In genomic region chr12:54396952-54397351, GRCm38 (mm10) we compare ENCODE assay signal across 24 mouse cellular contexts.
DNase-seq lines count a peak whose midpoint lies in the region; ATAC-seq lines count a peak whose summit lies in the region.
"Had no signal": no experiment of that assay in that cellular context is flagged by ENCODE, and none has a peak within 500 bp of the region (broad histone marks: within the 10 kb centered on the region; RNA-seq: fewer than 3 reads in every experiment).

No protein-coding gene starts in this region.

- H3K4me2 ChIP-seq in heart, embryonic 15.5 days: no peak overlapping the region
- no peak overlapping the region for H3K4me2 ChIP-seq in intestine, embryonic 16.5 days (ENCODE audit: low read depth, low read length)
- H3K4me2 ChIP-seq: hindbrain, embryonic 12.5 days; liver, embryonic 13.5 days; lung, embryonic 15.5 days; stomach, embryonic 15.5 days had no signal

- 0 out of 2 replicates have a peak, but pooled peaks cover 3% of the 10 kb centered on the region for H3K4me1 ChIP-seq in heart, embryonic 15.5 days (replicated peaks)
- peaks cover 15% of the 10 kb centered on the region for H3K4me1 ChIP-seq in intestine, embryonic 16.5 days (ENCODE audit: control insufficient read depth, insufficient read depth, low read length)
- H3K4me1 ChIP-seq: hindbrain, embryonic 12.5 days; liver, embryonic 13.5 days had no signal

- 0 out of 2 replicates have a peak, but pooled peaks have one; percentile 60 for ATAC-seq in heart, embryonic 15.5 days (replicated peaks; ENCODE audit: insufficient number of reproducible peaks, insufficient read depth, low FRiP score, low read depth)
- peak; percentile 37 for ATAC-seq in intestine, embryonic 16.5 days
- ATAC-seq: activated CD4-positive, CD25-positive, alpha-beta regulatory T cell, adult 4 months; forebrain, embryonic 14.5 days had no signal

- no peaks in the 10 kb centered on the region for H3K27me3 ChIP-seq in heart, embryonic 15.5 days
- no peaks in the 10 kb centered on the region for H3K27me3 ChIP-seq in intestine, embryonic 16.5 days (replicated peaks; ENCODE audit: control insufficient read depth, insufficient read depth, low read length)
- H3K27me3 ChIP-seq: CH12.LX; hindbrain, embryonic 12.5 days; liver, embryonic 13.5 days; lung, embryonic 15.5 days; stomach, embryonic 15.5 days had no signal

- no peak overlapping the region for H3K4me3 ChIP-seq in heart, embryonic 15.5 days
- no peak overlapping the region for H3K4me3 ChIP-seq in intestine, embryonic 16.5 days (ENCODE audit: low read length)
- H3K4me3 ChIP-seq: hindbrain, embryonic 12.5 days; left cerebral cortex, adult 2 months; liver, embryonic 13.5 days; lung, embryonic 15.5 days; stomach, embryonic 15.5 days had no signal

- H3K27ac ChIP-seq in heart, embryonic 15.5 days: no peak overlapping the region
- H3K27ac ChIP-seq in intestine, embryonic 16.5 days (ENCODE audit: low read length): no peak overlapping the region; the same call in 1 of the 2 replicates
- H3K27ac ChIP-seq: hindbrain, embryonic 12.5 days; left cerebral cortex, adult 2 months; liver, embryonic 13.5 days; lung, embryonic 15.5 days; stomach, embryonic 15.5 days had no signal

- H3K36me3 ChIP-seq in heart, embryonic 15.5 days: no peaks in the 10 kb centered on the region
- H3K36me3 ChIP-seq in intestine, embryonic 16.5 days (ENCODE audit: control insufficient read depth, insufficient read depth, low read length): no peaks in the 10 kb centered on the region
- H3K36me3 ChIP-seq: G1E; hindbrain, embryonic 12.5 days; liver, embryonic 13.5 days; lung, embryonic 15.5 days; stomach, embryonic 15.5 days had no signal

- H3K9me3 ChIP-seq in heart, embryonic 15.5 days (replicated peaks): no peaks in the 10 kb centered on the region
- H3K9me3 ChIP-seq in intestine, embryonic 16.5 days (ENCODE audit: control insufficient read depth, low read length): no peaks in the 10 kb centered on the region
- H3K9me3 ChIP-seq: hindbrain, embryonic 12.5 days; liver, embryonic 13.5 days; lung, embryonic 15.5 days; stomach, embryonic 15.5 days had no signal

- intact Hi-C loops in heart, postnatal 36 days (cut with DNase I): no loop called here

- DNase-seq in heart, postnatal 36 days: no peak
- DNase-seq in lung, postnatal 36 days: peak; percentile 10
- DNase-seq in lung, postnatal 10 days: no peak
- no peak for DNase-seq in cerebellum, adult 11 months
- DNase-seq in adrenal gland, adult 18-20 months (ENCODE audit: low spot score in 2 of 2): no peak
- DNase-seq: adrenal gland, postnatal 14 days; B cell, adult 2 months; cerebellum, adult 8-10 months; cerebellum, postnatal 36 days; kidney, adult 8-10 months; kidney, postnatal 10 days; liver, embryonic 13.5 days; midbrain, embryonic 14.5 days; thymus, postnatal 25 days had no signal

- H3K9ac ChIP-seq in heart, embryonic 15.5 days: no peak overlapping the region
- no peak overlapping the region for H3K9ac ChIP-seq in intestine, embryonic 16.5 days (ENCODE audit: low read depth, low read length)
- H3K9ac ChIP-seq: hindbrain, embryonic 12.5 days; liver, embryonic 13.5 days; lung, embryonic 15.5 days; stomach, embryonic 15.5 days had no signal
